Mouse (Mus musculus) subcutaneous adipose tissue, adult 2 months (tissue): Measurements from ENCODE around the gene Pnpla2. TPM values are rescaled to one million over a fixed set of nuclear protein-coding genes. Genes with fewer than 3 reads are reported as not detected.

Experiments
- polyA plus RNA-seq: library from polyadenylated mRNA; depleted of rRNA; stranded (reverse); fragments of >200 nt; gene quantifications from 2 replicates; pipeline ENCODE4 v1.2.3, GENCODE M21; 2012; ENCODE audit warnings: low replicate concordance; rRNA removed

The Pnpla2 gene
- 1,309 and 3,373 TPM in 2 replicates for polyA plus RNA-seq

GRCm38 (mm10) chr7:141454967-141455551 is at the start of gene Pnpla2:
Pnpla2 (plus strand) TSS chr7:141455198.

GRCm38 (mm10) chr7:141413809-141414584 is 41.0 kb upstream of the Pnpla2 start, which contains the start of gene Gatd1:
Gatd1 (minus strand) TSS chr7:141414136.

GRCm38 (mm10) chr7:141429310-141429709 is 25.7 kb upstream of the Pnpla2 start, which contains the start of gene Cend1:
Cend1 (minus strand) TSS chr7:141429491.

GRCm38 (mm10) chr7:141437178-141438120 is 17.5 kb upstream of the Pnpla2 start, which contains the start of gene Slc25a22:
Slc25a22 (minus strand) TSS chr7:141437892.

GRCm38 (mm10) chr7:141443828-141444237 is 11.2 kb upstream of the Pnpla2 start, which contains the start of gene Pidd1:
Pidd1 (minus strand) TSS chr7:141444025.

GRCm38 (mm10) chr7:141447110-141447991 is 7.6 kb upstream of the Pnpla2 start, which contains the start of gene Rplp2:
Rplp2 (plus strand) TSS chr7:141447370.

GRCm38 (mm10) chr7:141460391-141461113 is 5.6 kb downstream of the Pnpla2 start, which contains the start of gene Cracr2b:
Cracr2b (plus strand) TSS chr7:141461094.

GRCm38 (mm10) chr7:141467230-141468030 is 12.4 kb downstream of the Pnpla2 start, which contains the start of gene Cd151:
Cd151 (plus strand) TSS chr7:141467392.

GRCm38 (mm10) chr7:141475011-141475804 is 20.2 kb downstream of the Pnpla2 start, which contains the start of the genes Polr2l and Tspan4:
Polr2l (minus strand) TSS chr7:141475132.
Tspan4 (plus strand) TSS chr7:141475240.

Other genes starting within 250 kb of the Pnpla2 start
- gene Lmntd2, start 241.1 kb upstream of the Pnpla2 start, polyA plus RNA-seq = 0.26 and 3.7 TPM in 2 replicates
- 8.8 and 33.1 TPM in 2 replicates for gene Rassf7, start 239.3 kb upstream of the Pnpla2 start, polyA plus RNA-seq
- gene Phrf1, start 226.4 kb upstream of the Pnpla2 start, polyA plus RNA-seq = 16.5 and 28.7 TPM in 2 replicates
- 72.7 and 97.5 TPM in 2 replicates for gene Irf7, start 188.7 kb upstream of the Pnpla2 start, polyA plus RNA-seq
- 0.13 and 0.35 TPM in 2 replicates for gene Cdhr5, start 178.4 kb upstream of the Pnpla2 start, polyA plus RNA-seq
- gene Sct, start 176.1 kb upstream of the Pnpla2 start, polyA plus RNA-seq = 1.4 and 1.8 TPM in 2 replicates
- 0.09 TPM in 1 of 2 replicates, not detected in the other for gene Drd4, start 163.2 kb upstream of the Pnpla2 start, polyA plus RNA-seq
- gene Deaf1, start 127.5 kb upstream of the Pnpla2 start, polyA plus RNA-seq = 19.0 and 35.2 TPM in 2 replicates
- gene Tmem80, start 127.5 kb upstream of the Pnpla2 start, polyA plus RNA-seq = 58.4 and 71.0 TPM in 2 replicates
- 20.1 and 30.8 TPM in 2 replicates for gene Eps8l2, start 116.3 kb upstream of the Pnpla2 start, polyA plus RNA-seq
- gene Taldo1, start 63.0 kb upstream of the Pnpla2 start, polyA plus RNA-seq = 446 and 750 TPM in 2 replicates
- 59.5 and 84.7 TPM in 2 replicates for gene Gatd1, start 41.1 kb upstream of the Pnpla2 start, polyA plus RNA-seq
- gene Cend1, start 25.7 kb upstream of the Pnpla2 start, polyA plus RNA-seq = 0.97 and 1.7 TPM in 2 replicates
- gene Slc25a22, start 17.3 kb upstream of the Pnpla2 start, polyA plus RNA-seq = 134 and 159 TPM in 2 replicates
- gene Pidd1, start 11.2 kb upstream of the Pnpla2 start, polyA plus RNA-seq = 9.8 and 14.5 TPM in 2 replicates
- 457 and 759 TPM in 2 replicates for gene Rplp2, start 7.8 kb upstream of the Pnpla2 start, polyA plus RNA-seq
- 34.3 and 65.7 TPM in 2 replicates for gene Cracr2b, start 5.9 kb downstream of the Pnpla2 start, polyA plus RNA-seq
- 617 and 1,187 TPM in 2 replicates for gene Cd151, start 12.2 kb downstream of the Pnpla2 start, polyA plus RNA-seq
- gene Polr2l, start 19.9 kb downstream of the Pnpla2 start, polyA plus RNA-seq = 63.9 and 76.4 TPM in 2 replicates
- gene Tspan4, start 20.0 kb downstream of the Pnpla2 start, polyA plus RNA-seq = 166 and 253 TPM in 2 replicates
- gene Chid1, start 84.7 kb downstream of the Pnpla2 start, polyA plus RNA-seq = 38.6 and 54.6 TPM in 2 replicates
- 72.0 and 79.4 TPM in 2 replicates for gene Ap2a2, start 107.0 kb downstream of the Pnpla2 start, polyA plus RNA-seq
- gene Muc6, start 200.1 kb downstream of the Pnpla2 start, polyA plus RNA-seq = 0.03 and 0.05 TPM in 2 replicates
- gene Muc2, start 235.1 kb downstream of the Pnpla2 start, polyA plus RNA-seq = 1.4 and 1.9 TPM in 2 replicates